Mouse (Mus musculus) thymus, postnatal 0 days (tissue): ENCODE data around the gene Ubap1l. TPM values are rescaled to one million over a fixed set of nuclear protein-coding genes. Genes with fewer than 3 reads are reported as not detected.

Experiments
- DNase-seq: peaks from one replicate; pipeline ENCODE4 v3.0.0-alpha.2; 2015; ENCODE audit warnings: low spot score
- polyA plus RNA-seq: library from polyadenylated mRNA; unstranded; fragments of >200 nt; fragmentation: Nextera tagmentation; extraction: Ambion mirVana; gene quantifications from 2 replicates; pipeline ENCODE4 v1.2.1, GENCODE M21; 2015

Gene Ubap1l
- polyA plus RNA-seq, 1 experiment from 2014 or later: 0.22 TPM

DNA sequence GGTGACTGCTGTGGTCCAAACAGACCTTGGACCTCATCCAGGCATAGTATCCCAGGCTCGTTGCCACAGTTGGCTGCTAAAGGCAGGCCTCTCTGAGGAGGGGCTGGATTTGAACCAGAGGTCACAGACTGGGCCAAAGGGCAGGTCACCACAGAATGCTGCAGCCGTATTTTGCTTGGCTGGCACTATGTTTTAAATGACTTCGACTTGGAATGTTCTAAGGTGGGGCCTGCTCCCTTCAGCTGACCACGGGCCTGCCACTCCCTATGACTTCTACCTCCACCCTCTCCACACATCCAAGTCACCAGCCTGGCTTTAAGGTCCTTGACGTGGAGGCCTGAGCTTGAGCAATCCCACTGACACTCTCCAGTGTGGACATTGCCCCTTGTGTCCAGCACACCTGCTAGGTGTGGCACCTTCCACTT, 48.0 kb downstream of the Ubap1l start:
- DNase-seq: no peak

DNA sequence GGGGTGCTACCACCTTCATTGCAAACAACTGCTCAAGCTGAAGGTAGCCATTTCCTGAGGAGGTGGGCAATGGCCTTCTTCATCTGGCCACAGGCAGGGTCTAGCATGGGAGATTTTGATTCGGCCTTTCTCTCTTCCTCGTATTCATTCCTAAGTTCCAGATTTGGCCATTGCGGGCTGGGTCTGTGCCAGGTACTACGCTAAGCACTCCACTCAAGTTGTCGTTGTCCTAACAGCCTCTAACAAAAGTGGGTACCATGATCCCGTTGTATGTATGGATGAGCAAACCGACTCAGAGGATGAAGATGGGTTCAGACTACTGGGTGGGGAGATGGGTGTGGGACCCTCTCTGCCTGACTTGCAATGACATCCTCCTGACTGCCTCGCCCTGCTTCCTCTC, 49.5 kb downstream of the Ubap1l start:
- no peak for DNase-seq

DNA sequence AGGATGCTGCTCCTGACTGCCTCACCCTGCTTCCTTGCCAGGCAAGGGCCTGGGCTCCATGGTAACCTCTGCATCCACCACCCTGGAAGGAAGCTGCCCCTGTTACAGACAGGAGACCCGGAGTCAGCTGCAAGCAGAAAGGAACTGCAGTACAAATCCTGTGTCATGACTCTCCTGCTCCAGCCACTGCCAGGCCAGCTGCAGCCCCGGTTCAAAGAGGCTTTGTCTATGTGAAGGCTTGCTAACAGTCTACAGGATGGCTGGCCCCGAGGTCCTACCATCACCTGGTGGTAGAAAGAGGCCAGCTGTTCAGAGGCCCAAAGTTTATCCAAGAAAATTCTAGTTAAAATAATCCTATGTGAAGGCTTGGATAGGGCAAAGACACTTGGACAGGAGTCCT, 50.5 kb downstream of the Ubap1l start:
- DNase-seq: no peak

DNA sequence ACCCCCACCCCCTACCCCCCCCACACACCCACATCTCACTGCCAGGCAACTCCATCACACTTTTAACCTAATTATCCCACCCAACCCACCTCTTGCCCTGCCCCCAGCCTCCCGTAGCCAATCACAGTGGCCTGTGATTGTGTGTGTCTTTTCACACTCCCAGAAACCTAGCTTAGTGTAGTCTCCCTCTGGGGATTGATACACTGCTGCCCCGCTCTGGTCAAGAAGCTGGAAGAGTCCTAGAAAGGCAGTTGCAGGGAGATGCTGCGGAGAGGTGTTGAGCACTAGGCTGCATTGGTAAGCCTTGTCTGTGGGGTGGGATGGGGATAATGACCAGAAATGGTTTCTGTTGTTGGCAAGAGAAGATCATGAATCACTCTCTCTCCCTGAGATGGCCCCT, 56.9 kb downstream of the Ubap1l start:
- DNase-seq: no peak

DNA sequence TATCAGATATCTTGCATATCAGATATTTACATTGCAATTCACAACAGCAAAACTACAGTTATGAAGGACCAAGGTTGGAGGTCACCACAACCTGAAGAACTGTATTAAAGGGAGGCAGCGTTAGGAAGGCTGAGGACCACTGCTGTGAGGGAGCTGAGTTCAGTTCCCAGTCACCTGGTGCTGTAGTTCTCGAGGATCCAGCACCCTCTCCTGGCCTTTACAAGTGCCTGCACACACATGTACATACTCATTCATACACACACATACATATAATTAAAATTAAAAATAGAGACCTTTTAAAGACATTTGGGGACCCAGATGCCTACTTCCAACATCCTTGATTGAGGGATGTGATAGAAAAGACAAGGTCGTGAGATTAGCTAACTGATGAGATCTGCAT, 58.8 kb downstream of the Ubap1l start:
- DNase-seq: no peak

DNA sequence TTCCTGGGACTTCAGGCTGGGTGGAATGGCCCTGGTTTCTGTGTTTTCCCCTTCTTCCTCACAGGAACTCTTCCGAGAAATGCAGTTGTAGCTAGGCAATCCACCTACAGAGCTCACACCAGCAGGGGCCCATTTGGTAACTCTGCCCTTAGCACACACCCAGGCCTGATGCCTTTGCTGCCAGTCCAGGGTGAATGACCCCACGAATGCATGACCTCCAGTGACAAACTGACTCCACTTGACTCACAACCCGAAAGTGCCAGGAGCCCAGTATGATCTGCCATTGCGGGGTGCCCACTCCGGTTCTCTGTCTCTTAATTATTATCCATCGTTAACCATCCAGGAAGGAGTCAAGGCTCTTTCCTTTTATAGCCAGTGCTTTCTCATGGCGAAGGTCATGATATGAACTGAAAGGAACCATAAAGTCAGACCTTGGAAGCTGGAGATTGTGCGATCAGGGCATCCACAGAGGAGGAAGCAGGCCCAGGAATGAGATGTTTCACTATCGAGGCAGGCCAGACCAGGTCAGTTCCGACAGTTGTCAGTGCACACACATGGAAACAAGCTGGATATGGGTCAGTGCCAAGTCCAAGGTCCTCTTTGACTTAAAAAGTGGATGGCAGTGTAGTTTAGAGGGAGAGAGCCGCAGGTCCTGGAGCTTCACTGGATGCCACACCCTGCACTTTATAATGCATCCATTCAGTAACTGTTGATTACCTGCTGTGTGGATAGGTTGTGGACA, 62.1 kb downstream of the Ubap1l start, which contains the start of gene Slc51b:
Gene Slc51b (minus strand): TSS at position 196 of the 742 bp plus-strand sequence.
- DNase-seq: no peak

DNA sequence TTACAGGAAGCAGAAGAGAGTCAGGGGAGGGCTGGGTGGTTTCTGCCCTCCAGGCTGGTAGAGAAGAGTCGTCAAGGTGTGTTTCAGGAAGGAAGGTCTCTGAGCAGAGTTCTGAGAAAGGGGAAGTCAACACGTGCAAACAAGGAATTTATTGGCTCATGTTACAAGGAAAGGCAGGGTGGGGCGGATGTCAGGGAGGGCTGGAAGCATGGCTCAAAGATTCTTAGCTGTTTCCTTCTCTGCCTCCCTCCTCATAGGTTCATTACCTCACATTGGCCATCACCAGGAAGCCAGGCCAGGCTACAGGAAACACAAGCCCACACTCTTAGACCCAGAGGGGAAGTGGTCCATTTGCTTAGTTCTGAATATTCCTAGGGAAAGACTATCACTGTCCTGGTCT, 63.6 kb downstream of the Ubap1l start:
- no peak for DNase-seq

DNA sequence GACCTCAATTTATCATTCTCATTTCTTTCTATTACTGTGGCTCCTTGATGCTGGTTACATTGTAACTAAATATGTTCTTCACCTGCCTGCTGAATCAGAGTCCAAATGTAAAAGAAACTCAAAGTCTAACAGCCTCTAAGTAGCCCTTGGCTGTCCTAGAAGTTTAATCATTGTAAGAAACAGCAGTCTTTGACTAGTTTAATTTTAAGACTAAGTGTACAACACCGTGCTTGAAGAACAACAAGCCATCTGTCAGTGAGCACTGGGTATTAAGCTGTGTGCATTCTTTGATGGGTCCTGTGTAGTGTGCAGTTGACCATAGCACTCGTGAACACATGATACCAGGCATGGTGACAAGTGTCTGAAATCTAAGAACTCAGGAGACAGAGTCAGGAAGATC, 66.7 kb downstream of the Ubap1l start:
- DNase-seq: no peak

DNA sequence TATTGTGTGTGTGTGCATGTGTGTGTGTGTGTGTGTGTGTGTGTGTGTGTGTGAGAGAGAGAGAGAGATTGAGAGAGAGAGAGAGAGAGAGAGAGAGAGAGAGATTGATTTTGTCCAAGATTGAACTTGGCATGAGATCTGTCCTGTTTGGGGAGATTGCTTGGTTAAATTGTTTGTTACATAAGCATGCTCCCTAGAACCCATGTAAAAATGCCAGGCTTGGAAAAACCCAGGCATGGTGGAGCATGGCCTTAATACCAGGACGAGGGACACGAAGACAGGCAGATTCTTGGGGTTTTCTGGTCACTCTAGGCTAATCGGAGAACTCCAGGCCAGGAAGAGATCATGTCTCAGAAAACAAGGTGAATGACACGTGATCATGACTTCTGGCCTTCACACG, 67.2 kb downstream of the Ubap1l start:
- DNase-seq: no peak

Other genes with a start within 250 kb of the Ubap1l start
- gene Igdcc3, start 219.9 kb upstream of the Ubap1l start, polyA plus RNA-seq: 0.09 TPM in 1 of 2 replicates, not detected in the other
- 6.0 and 7.3 TPM in 2 replicates for gene Parp16, start 165.7 kb upstream of the Ubap1l start, polyA plus RNA-seq
- 0.61 and 0.77 TPM in 2 replicates for gene Cilp, start 95.9 kb upstream of the Ubap1l start, polyA plus RNA-seq
- gene Clpx, start 66.8 kb upstream of the Ubap1l start, polyA plus RNA-seq: 49.8 and 55.5 TPM in 2 replicates
- gene Pdcd7, start 14.9 kb upstream of the Ubap1l start, polyA plus RNA-seq: 14.8 and 18.6 TPM in 2 replicates
- 0.37 and 0.55 TPM in 2 replicates for gene Kbtbd13, start 30.6 kb downstream of the Ubap1l start, polyA plus RNA-seq
- gene Rasl12, start 37.5 kb downstream of the Ubap1l start, polyA plus RNA-seq: 2.0 and 2.2 TPM in 2 replicates
- gene Slc51b, start 61.9 kb downstream of the Ubap1l start, polyA plus RNA-seq: 0.21 TPM in 1 of 2 replicates, not detected in the other
- gene Mtfmt, start 74.7 kb downstream of the Ubap1l start, polyA plus RNA-seq: 19.5 and 23.5 TPM in 2 replicates
- gene Spg21, start 99.9 kb downstream of the Ubap1l start, polyA plus RNA-seq: 105 and 115 TPM in 2 replicates
- gene Ankdd1a, start 159.2 kb downstream of the Ubap1l start, polyA plus RNA-seq: 0.12 TPM in 2 replicates
- 12.2 and 14.9 TPM in 2 replicates for gene Plekho2, start 219.0 kb downstream of the Ubap1l start, polyA plus RNA-seq
- 14.4 and 17.4 TPM in 2 replicates for gene Pif1, start 226.1 kb downstream of the Ubap1l start, polyA plus RNA-seq